Mouse (Mus musculus): ENCODE data around the gene Sesn1. TPM values are rescaled to one million over a fixed set of nuclear protein-coding genes. Genes with fewer than 3 reads are reported as not detected.
A peak's percentile ranks its signal among the peaks of the same experiment; 100 is the strongest.
"Not testable (repeated sequence)": the region's sequence is repeated elsewhere in the genome, so short reads cannot be mapped to it uniquely, and the experiment has no call there.

Sesn1 gene
- polyA plus RNA-seq, 2 experiments from 2014 or later, result 77.3 to 80.5 TPM

DNA sequence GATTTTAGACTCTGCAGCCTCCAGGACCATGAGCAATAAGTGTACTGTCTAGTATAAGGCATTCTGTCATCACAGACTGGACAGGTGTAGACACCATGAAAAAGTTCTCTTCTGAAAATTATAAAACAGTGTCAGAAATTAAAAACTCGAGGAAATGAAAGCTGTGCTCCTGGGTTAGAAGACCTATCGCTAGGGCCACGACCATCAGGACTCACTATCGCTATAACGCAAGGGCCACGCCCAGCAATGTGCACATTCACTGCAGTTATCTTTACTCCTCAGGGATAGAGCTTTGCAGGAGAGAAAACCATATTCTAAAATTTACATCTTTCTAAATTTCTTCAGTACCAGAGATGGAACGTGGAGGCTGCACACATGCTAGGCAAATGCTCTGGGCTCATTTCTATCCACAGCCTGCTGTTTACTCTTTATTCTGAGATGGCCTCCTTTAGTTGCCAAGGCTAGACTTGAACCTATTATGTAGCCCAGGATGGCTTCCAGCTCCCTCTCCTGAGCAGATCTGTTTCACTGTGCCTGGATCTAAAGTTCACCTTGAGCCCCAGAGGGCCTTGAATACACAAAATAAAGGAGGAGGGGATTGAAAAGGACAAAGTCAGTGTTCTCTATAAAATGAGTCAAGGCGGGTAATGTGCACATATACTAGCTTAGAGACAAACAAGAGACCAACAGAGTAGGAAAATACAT is 102.7 kb downstream of the Sesn1 start:
- no peak for ATAC-seq

DNA sequence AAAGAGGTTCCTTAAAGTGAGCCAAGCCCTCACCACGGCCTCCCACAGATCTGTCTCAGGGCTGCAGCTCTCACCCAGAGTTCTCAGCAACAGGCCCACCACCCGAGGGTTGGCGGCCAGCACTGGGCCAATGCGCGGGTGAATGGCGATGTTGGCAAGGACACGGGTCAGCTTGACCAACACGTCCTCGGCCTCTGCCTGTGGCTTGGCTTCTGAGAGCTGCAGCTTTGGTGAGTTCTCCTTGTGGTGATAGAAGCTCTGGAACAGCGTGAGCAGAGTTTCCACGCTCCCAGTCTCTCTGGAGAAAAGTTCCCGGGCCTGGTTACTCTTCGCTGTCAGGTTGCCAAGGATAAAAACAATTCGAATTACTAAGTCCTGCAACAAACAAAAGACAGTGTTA is 117.0 kb downstream of the Sesn1 start:
- ATAC-seq, result no peak

GRCm38 (mm10) chr10:41930966-41931365 is 121.2 kb downstream of the Sesn1 start:
- ATAC-seq, result no peak

DNA sequence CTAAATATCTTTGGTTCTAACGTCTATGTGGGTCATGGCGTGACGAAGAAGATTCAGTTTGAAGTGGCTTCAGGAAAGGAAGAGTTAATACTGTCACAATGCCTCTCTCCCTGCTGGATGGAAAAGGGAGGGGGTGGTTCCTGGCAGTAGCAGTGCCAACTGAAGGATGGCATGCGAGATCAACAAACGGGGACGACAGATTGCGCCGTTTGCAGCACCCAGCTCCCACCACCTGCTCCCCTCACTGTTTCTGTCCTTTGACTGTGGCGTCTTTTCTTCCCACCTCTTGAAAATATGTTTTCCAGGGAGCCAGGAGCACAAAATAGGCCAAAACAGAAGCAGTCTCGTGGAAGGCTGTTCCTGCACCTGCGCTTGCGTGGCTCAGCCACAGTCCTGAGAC is 122.2 kb downstream of the Sesn1 start:
- no peak for ATAC-seq

DNA sequence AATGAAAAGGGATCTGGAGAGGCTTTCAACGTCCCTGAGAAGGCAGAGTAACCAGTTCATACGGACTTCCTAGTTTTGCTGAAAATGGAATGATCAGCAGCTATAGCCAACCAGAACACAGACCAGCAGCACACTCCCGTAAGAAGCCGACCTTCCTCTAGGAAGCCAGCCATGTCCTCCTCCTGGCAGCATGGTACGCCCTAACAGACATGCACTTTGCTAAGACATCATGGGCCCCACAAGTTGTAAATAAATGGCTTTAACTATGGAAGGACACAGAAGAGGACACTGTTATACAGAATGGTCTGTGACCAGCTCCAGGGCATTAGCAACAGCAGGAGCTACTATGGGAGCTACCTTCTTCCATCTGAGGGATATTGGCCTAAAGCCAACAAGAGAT is 123.2 kb downstream of the Sesn1 start:
- ATAC-seq, result no peak

GRCm38 (mm10) chr10:41933536-41933935 is 123.8 kb downstream of the Sesn1 start:
- no peak for ATAC-seq

DNA sequence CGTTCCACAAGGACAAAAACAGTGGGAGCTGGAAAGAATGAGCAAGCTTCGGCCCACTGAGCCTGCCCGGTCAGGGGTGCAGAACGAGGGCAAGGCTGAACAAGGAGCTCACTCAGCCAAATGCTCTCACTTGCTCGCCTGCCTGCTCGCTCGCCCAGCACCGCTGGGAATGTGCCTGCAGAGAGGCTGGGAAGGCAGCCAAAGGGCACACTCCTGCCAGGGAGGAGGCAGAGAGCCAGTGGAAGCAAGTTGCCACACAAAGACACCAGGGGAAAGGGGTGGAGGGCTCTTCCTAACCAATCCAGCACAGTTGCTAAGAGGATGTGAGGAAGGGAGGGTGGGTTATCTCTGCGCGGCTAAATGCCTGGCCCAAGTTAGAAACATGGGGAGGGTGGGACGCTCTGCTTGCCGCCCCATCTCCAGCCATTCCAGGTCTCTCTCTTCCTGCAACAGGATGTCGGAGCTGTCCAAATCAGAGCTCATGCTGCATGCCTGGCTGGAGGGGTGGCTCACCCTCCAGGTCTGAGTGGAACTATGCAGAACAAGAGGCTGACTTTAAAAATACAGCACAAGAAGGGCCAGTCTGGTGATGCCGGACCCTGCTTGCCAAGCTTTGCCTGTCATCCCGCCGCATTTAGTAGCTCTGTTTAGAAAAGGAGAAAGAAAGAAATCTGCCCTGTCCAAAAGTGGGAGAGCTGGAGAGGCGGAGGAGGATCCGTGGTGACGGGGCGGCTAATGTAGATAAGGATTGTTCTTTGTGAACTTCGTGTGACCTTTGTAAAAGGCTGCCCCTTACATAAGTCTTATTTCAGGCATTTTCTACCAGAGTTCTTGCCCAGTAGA is 125.1 kb downstream of the Sesn1 start:
- no peak for ATAC-seq

DNA sequence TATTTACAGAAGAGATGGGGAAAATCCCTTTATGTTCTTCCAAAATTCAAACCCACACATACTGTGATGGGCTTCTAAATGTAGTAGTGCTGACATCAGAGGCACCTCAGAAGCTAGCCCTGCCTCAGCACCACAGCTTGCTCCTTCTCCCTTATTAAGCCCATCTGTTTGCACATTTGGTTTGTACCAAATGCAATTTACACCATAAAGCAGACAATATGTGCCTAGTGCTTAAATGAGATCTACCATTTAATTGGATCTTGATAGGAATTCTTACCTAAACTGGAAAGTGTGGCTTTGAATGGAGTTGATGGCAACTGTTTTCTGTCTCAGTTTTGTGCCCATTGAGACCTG is 125.7 kb downstream of the Sesn1 start:
- ATAC-seq, result no peak

- no peak for ATAC-seq
Measured at GRCm38 (mm10) chr10:41936100-41936499, 126.4 kb downstream of the Sesn1 start.

- peak; percentile 98 for ATAC-seq
Measured at GRCm38 (mm10) chr10:41937176-41937575, 127.4 kb downstream of the Sesn1 start.

DNA sequence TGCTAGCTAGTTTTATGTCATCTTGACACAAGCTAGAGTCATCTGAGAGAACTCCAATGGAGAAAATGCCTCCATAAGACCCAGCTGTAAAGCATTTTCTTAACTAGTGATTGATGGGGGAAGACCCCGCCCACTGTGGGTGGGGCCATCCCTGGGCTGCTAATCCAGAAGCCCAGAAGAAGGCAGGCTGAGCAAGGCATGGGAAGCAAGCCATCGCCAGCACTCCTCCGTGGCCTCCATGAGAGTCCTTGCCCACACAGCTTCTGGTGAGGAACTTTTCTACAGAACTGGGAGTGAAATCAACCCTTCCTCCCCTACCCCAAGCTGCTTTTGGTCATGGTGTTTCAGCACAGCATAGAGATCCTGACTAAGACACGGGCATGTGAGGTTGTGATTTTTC is 129.4 kb downstream of the Sesn1 start:
- ATAC-seq, result no peak

GRCm38 (mm10) chr10:41952354-41952753 is 142.6 kb downstream of the Sesn1 start:
- not testable (repeated sequence) for ATAC-seq

- ATAC-seq, result no peak
Measured at GRCm38 (mm10) chr10:41952850-41953527, 143.3 kb downstream of the Sesn1 start.

- ATAC-seq, result no peak
Measured at GRCm38 (mm10) chr10:41953528-41953864, 143.8 kb downstream of the Sesn1 start.

- no peak for ATAC-seq
Measured at GRCm38 (mm10) chr10:41957421-41958225, 147.9 kb downstream of the Sesn1 start.

Other genes with a start within 250 kb of the Sesn1 start
- 1 to 10 TPM in 1 of 2 experiments, under 1 TPM in 1; 0.33 to 1.1 TPM for gene Ccdc162, start 93.3 kb upstream of the Sesn1 start, polyA plus RNA-seq (2017; shearing (Covaris generic))
- 10 to 100 TPM; 15.4 to 17.1 TPM for gene Cep57l1, start 64 bp upstream of the Sesn1 start, polyA plus RNA-seq (2017; shearing (Covaris generic))
- under 1 TPM; 0.32 to 0.46 TPM for gene Armc2, start 208.5 kb downstream of the Sesn1 start, polyA plus RNA-seq (2017; shearing (Covaris generic))